Mouse (Mus musculus) lung, postnatal 0 days (tissue): ENCODE results near the gene Txndc15. TPM values are rescaled to one million over a fixed set of nuclear protein-coding genes. Genes with fewer than 3 reads are reported as not detected.

Experiments used
- ATAC-seq: fragments of 200-750 bp; cut with Nextera tagmentation; 2 replicates; pipeline ENCODE4 v1.8.0; 2017; ENCODE audit warnings: moderate library complexity
- DNase-seq: peaks from one replicate; pipeline ENCODE4 v3.0.0-alpha.2; 2016; ENCODE audit warnings: low spot score
- H3K27ac ChIP-seq: fragments of 300-500 bp; sonication (generic); 2 replicates; pipeline ENCODE4 v1.5.1; 2014; ENCODE audit warnings: antibody characterized with exemption, mild to moderate bottlenecking, low read length, mixed read lengths
- H3K27me3 ChIP-seq: fragments of 300-500 bp; sonication (generic); replicated peaks from 2 replicates; pipeline ENCODE4 v1.6.1; 2014; ENCODE audit warnings: low read length, mixed read lengths; ENCODE audit not compliant: insufficient read depth
- H3K36me3 ChIP-seq: fragments of 300-500 bp; sonication (generic); 2 replicates; pipeline ENCODE4 v1.6.1; 2014; ENCODE audit warnings: low read length, mixed read lengths; ENCODE audit not compliant: insufficient read depth
- H3K4me1 ChIP-seq: fragments of 300-500 bp; sonication (generic); 2 replicates; pipeline ENCODE4 v1.6.1; 2014; ENCODE audit warnings: antibody characterized with exemption, low read depth, low read length, mixed read lengths; ENCODE audit not compliant: insufficient read depth
- H3K4me2 ChIP-seq: fragments of 300-500 bp; sonication (generic); replicated peaks from 2 replicates; pipeline ENCODE4 v1.6.1; 2014; ENCODE audit warnings: low read depth, mild to moderate bottlenecking, low read length, moderate library complexity, mixed read lengths
- H3K4me3 ChIP-seq: fragments of 300-500 bp; sonication (generic); 2 replicates; pipeline ENCODE4 v1.5.1; 2014; ENCODE audit warnings: low read depth, low read length
- H3K9ac ChIP-seq: fragments of 300-500 bp; sonication (generic); replicated peaks from 2 replicates; pipeline ENCODE4 v1.6.1; 2014; ENCODE audit warnings: low read depth, mild to moderate bottlenecking
- H3K9me3 ChIP-seq: fragments of 300-500 bp; sonication (generic); 2 replicates; pipeline ENCODE4 v1.6.1; 2016; ENCODE audit warnings: low read length, mixed read lengths
- CTCF ChIP-seq: IDR thresholded peaks from 2 replicates; pipeline ENCODE4 v1.5.1; 2016; ENCODE audit warnings: antibody characterized with exemption, mild to moderate bottlenecking
- EP300 ChIP-seq: IDR thresholded peaks from 2 replicates; pipeline ENCODE4 v1.6.1; 2016; ENCODE audit warnings: antibody characterized with exemption, mild to moderate bottlenecking, control low read depth
- WGBS: fragments of 180-500 bp; shearing (Covaris S2); extraction: QIAGEN DNeasy Blood & Tissue Kit; methylation state at CpG from one replicate; pipeline ENCODE4 v1.1.7; 2014; 5-methylcytosine and 5-hydroxymethylcytosine counted together
- polyA plus RNA-seq: library from polyadenylated mRNA; unstranded; fragments of >200 nt; fragmentation: Nextera tagmentation; extraction: Ambion mirVana; gene quantifications from 2 replicates; pipeline ENCODE4 v1.2.1, GENCODE M21; 2015

Txndc15 gene
- polyA plus RNA-seq, 1 experiment from 2014 or later, result 82.3 TPM

DNA sequence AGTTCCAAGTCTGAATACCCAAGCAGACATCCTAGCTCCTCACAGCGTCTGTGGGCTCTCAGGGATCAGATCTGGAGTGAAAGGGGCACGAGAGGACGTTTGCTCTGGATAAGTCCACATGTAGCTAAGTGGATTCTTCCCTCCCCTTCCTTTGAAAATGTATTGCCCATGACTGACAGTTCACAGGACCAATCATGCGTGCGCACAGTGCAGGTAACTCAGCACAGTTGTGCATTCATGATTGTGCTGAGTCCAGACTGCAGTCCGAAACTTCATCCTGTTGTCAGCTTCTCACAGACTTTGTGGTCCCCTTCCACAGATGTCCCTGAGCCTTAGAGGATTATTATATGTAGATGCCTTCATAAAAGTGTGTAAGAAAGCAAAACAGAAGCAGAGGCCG lies 59.9 kb downstream of the Txndc15 start:
- DNase-seq (no peak), ATAC-seq (no peak)
- Histone ChIP-seq H3K4me1 (no peaks in the 10 kb centered on the region), H3K27me3 (no peaks in the 10 kb centered on the region), H3K4me3 (no peak overlapping the region), H3K9me3 (no peaks in the 10 kb centered on the region), H3K36me3 (no peaks in the 10 kb centered on the region), H3K4me2 (no peak overlapping the region), H3K27ac (no peak overlapping the region), H3K9ac (no peak overlapping the region)
- WGBS, result 74% methylated on average over 7 of the region's 7 CpGs
- TF ChIP-seq CTCF (no peak), EP300 (no peak)

DNA sequence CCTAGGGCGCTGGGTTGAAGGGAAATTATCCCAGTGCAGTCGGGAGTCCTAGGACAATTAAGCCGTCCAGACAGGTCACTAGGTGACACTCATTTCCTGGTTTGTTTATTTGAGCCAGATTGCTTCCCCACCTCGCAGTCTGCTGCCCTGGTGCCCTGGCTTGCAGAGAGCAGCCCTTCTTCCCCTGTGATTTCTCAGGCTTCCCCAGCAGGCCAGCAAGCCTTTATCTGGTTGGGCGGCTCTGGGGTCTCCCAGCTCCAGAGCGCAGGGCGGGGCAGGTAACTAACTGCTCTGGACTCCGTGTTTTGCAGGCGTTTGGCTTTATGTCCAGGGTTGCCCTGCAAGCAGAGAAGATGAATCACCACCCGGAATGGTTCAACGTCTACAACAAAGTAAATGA lies 60.6 kb downstream of the Txndc15 start:
- DNase-seq, result no peak
- H3K4me1 ChIP-seq, result no peaks in the 10 kb centered on the region
- H3K4me3 ChIP-seq, result no peak overlapping the region
- no peak for ATAC-seq
- no peak overlapping the region for H3K9ac ChIP-seq
- no peaks in the 10 kb centered on the region for H3K27me3 ChIP-seq
- 31% methylated on average over 11 of the region's 11 CpGs for WGBS
- no peaks in the 10 kb centered on the region for H3K9me3 ChIP-seq
- no peak for TF ChIP-seq EP300
- no peak for TF ChIP-seq CTCF
- no peak overlapping the region for H3K27ac ChIP-seq
- H3K36me3 ChIP-seq, result no peaks in the 10 kb centered on the region
- H3K4me2 ChIP-seq, result no peak overlapping the region

Other genes with a start within 250 kb of the Txndc15 start
- gene Dbn1, start 226.5 kb upstream of the Txndc15 start, polyA plus RNA-seq, result 43.0 and 50.6 TPM in 2 replicates
- 109 and 111 TPM in 2 replicates for gene Pdlim7, start 201.0 kb upstream of the Txndc15 start, polyA plus RNA-seq
- 8.1 and 9.1 TPM in 2 replicates for gene Dok3, start 185.4 kb upstream of the Txndc15 start, polyA plus RNA-seq
- gene Ddx41, start 178.0 kb upstream of the Txndc15 start, polyA plus RNA-seq, result 35.3 and 36.8 TPM in 2 replicates
- gene Fam193b, start 143.5 kb upstream of the Txndc15 start, polyA plus RNA-seq, result 23.1 and 27.4 TPM in 2 replicates
- 112 and 113 TPM in 2 replicates for gene Tmed9, start 140.9 kb upstream of the Txndc15 start, polyA plus RNA-seq
- 20.6 and 22.1 TPM in 2 replicates for gene B4galt7, start 114.8 kb upstream of the Txndc15 start, polyA plus RNA-seq
- 47.4 and 50.4 TPM in 2 replicates for gene Caml, start 91.6 kb upstream of the Txndc15 start, polyA plus RNA-seq
- gene Ddx46, start 79.6 kb upstream of the Txndc15 start, polyA plus RNA-seq, result 18.1 and 18.2 TPM in 2 replicates
- 33.9 and 42.1 TPM in 2 replicates for gene B230219D22Rik, start 21.5 kb upstream of the Txndc15 start, polyA plus RNA-seq
- 48.3 and 58.2 TPM in 2 replicates for gene Pcbd2, start 12.7 kb downstream of the Txndc15 start, polyA plus RNA-seq
- gene Catsper3, start 69.9 kb downstream of the Txndc15 start, polyA plus RNA-seq, result 0.18 TPM in 1 of 2 replicates, not detected in the other
- gene Pitx1, start 121.5 kb downstream of the Txndc15 start, polyA plus RNA-seq, result not detected in 2 replicates